Mouse (Mus musculus): ENCODE data around the gene Tmsb10. TPM values are rescaled to one million over a fixed set of nuclear protein-coding genes. Genes with fewer than 3 reads are reported as not detected.
A peak's percentile ranks its signal among the peaks of the same experiment; 100 is the strongest.

Tmsb10 gene
- polyA plus RNA-seq (2014; fragmentation: Nextera tagmentation; extraction: Ambion mirVana): 4,880 and 5,654 TPM in 2 replicates

DNA sequence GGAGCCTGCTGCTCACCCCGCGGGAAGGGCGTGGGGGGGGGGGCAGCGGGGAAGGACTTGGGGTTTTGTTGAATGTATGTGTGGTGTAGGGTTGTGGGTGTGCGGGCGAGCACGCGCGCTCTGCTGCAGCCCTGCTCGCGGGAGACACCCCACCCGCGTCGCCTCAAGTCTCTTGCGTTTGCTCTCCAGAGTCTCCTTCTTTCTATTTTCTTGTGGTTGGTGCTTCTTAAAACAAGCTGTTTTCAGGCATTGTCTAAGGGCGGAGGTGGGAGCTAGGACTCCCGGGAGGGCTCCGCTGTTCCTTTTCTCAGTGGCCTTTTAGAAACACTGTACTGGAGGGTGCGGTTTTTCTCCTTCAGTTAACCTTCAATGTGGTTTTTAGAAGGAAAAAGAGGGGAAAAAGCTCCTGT is at the start of gene Tmsb10:
Gene Tmsb10, minus strand, starts transcription at position 87 of the 410 bp plus-strand sequence.
- peak; percentile 78 for ATAC-seq (ENCODE audit: low read depth)
- H3K36me3 ChIP-seq (ENCODE audit: control insufficient read depth, insufficient read depth, low read length): no peaks in the 10 kb centered on the region
- H3K4me3 ChIP-seq (ENCODE audit: low read depth, low read length): peak within 1 kb of the TSS; percentile 75
- no peaks in the 10 kb centered on the region for H3K27me3 ChIP-seq (ENCODE audit: control insufficient read depth, insufficient read depth, low read length)
- H3K4me1 ChIP-seq (ENCODE audit: control insufficient read depth, insufficient read depth, low read length): peaks cover 13% of the 10 kb centered on the region
- H3K27ac ChIP-seq (ENCODE audit: low read depth, low read length): peak within 1 kb of the TSS; percentile 92
- no peaks in the 10 kb centered on the region for H3K9me3 ChIP-seq (ENCODE audit: control insufficient read depth, low read length)
- WGBS: under 1% methylated on average over 18 of the region's 19 CpGs
- H3K4me2 ChIP-seq (ENCODE audit: low read depth, low read length): peak within 1 kb of the TSS; percentile 79
- H3K9ac ChIP-seq (replicated peaks; ENCODE audit: low read depth, low read length): peak within 1 kb of the TSS; percentile 98

DNA sequence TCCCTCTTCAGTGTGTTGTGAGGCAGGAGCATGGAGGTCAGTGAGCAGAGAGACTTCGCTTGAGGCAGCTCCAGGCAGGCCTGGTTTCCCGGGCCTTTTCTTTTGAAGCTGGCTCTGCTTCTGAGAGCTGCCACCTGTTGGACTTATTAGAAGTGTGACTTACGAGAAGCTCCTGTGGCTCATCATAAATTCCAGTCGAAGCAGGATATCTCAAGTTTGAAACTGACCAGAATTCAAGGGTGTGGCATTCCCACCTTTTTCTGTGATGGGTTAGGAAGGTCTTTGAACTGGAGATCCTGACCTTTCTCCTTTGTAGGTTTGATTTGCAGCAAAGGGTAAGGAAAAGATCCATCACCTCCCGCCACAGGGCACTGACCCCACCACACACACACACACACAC is 45.1 kb upstream of the Tmsb10 start:
- no peaks in the 10 kb centered on the region for H3K36me3 ChIP-seq (ENCODE audit: control insufficient read depth, insufficient read depth, low read length)
- no peak overlapping the region for H3K4me2 ChIP-seq (ENCODE audit: low read depth, low read length)
- no peak overlapping the region for H3K27ac ChIP-seq (ENCODE audit: low read depth, low read length)
- H3K9me3 ChIP-seq (ENCODE audit: control insufficient read depth, low read length): no peaks in the 10 kb centered on the region
- 83% methylated on average over 5 of the region's 5 CpGs for WGBS
- no peak for ATAC-seq (ENCODE audit: low read depth)
- no peaks in the 10 kb centered on the region for H3K27me3 ChIP-seq (ENCODE audit: control insufficient read depth, insufficient read depth, low read length)
- H3K4me3 ChIP-seq (ENCODE audit: low read depth, low read length): no peak overlapping the region
- H3K4me1 ChIP-seq (ENCODE audit: control insufficient read depth, insufficient read depth, low read length): no peaks in the 10 kb centered on the region
- no peak overlapping the region for H3K9ac ChIP-seq (replicated peaks; ENCODE audit: low read depth, low read length)

DNA sequence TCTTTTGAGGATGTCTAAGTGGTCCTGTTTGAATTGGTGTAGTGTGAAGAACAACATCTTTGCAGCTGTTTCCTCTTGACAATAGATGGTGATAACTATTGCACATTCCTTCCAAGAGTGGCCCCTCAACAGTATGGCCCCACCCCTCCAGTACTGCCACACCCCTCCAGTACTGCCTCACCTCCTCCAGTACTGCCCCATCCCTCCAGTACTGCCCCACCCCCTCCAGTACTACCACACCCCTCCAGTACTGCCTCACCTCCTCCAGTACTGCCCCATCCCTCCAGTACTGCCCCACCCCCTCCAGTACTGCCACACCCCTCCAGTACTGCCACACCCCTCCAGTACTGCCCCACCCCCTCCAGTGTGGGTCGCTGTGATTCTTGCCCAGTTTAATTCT is 43.8 kb upstream of the Tmsb10 start:
- H3K27me3 ChIP-seq (ENCODE audit: control insufficient read depth, insufficient read depth, low read length): no peaks in the 10 kb centered on the region
- H3K27ac ChIP-seq (ENCODE audit: low read depth, low read length): no peak overlapping the region
- H3K4me3 ChIP-seq (ENCODE audit: low read depth, low read length): no peak overlapping the region
- H3K4me2 ChIP-seq (ENCODE audit: low read depth, low read length): no peak overlapping the region
- no peaks in the 10 kb centered on the region for H3K9me3 ChIP-seq (ENCODE audit: control insufficient read depth, low read length)
- no peaks in the 10 kb centered on the region for H3K4me1 ChIP-seq (ENCODE audit: control insufficient read depth, insufficient read depth, low read length)
- no peaks in the 10 kb centered on the region for H3K36me3 ChIP-seq (ENCODE audit: control insufficient read depth, insufficient read depth, low read length)
- 71% methylated on average over 1 of the region's 1 CpGs for WGBS
- ATAC-seq (ENCODE audit: low read depth): no peak
- H3K9ac ChIP-seq (replicated peaks; ENCODE audit: low read depth, low read length): no peak overlapping the region

DNA sequence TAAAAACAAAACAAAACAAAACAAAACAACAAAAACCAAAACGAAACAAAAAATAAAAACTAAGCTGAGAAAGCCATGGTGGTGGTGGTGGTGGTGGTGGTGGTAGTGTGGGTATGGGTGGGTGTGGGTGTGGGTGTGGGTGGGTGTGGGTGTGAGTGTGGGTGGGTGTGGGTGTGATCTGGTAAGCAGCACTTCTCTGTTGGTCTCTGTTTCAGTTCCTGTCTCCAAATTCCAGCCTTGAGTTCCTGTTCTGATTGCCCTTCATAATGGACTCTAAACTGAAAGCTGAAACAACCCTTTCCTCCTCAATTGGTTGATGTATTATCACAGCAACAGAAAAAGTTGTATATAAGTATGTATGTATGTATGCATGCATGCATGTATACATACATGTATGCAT is 40.3 kb upstream of the Tmsb10 start:
- H3K9me3 ChIP-seq (ENCODE audit: control insufficient read depth, low read length): no peaks in the 10 kb centered on the region
- H3K27me3 ChIP-seq (ENCODE audit: control insufficient read depth, insufficient read depth, low read length): no peaks in the 10 kb centered on the region
- no peak for ATAC-seq (ENCODE audit: low read depth)
- H3K4me1 ChIP-seq (ENCODE audit: control insufficient read depth, insufficient read depth, low read length): no peaks in the 10 kb centered on the region
- no peak overlapping the region for H3K4me3 ChIP-seq (ENCODE audit: low read depth, low read length)
- H3K36me3 ChIP-seq (ENCODE audit: control insufficient read depth, insufficient read depth, low read length): no peaks in the 10 kb centered on the region
- 75% methylated on average over 1 of the region's 1 CpGs for WGBS
- H3K4me2 ChIP-seq (ENCODE audit: low read depth, low read length): no peak overlapping the region
- H3K27ac ChIP-seq (ENCODE audit: low read depth, low read length): no peak overlapping the region
- H3K9ac ChIP-seq (replicated peaks; ENCODE audit: low read depth, low read length): no peak overlapping the region

- ATAC-seq (ENCODE audit: low read depth): no peak
- WGBS: 83% methylated on average over 5 of the region's 5 CpGs
These were observed 35.1 kb upstream of the Tmsb10 start for GRCm38 (mm10) chr6:72993688-72994082.

GRCm38 (mm10) chr6:72993054-72993687 is 34.6 kb upstream of the Tmsb10 start:
- H3K27me3 ChIP-seq (ENCODE audit: control insufficient read depth, insufficient read depth, low read length): no peaks in the 10 kb centered on the region
- no peak overlapping the region for H3K27ac ChIP-seq (ENCODE audit: low read depth, low read length)
- H3K4me2 ChIP-seq (ENCODE audit: low read depth, low read length): no peak overlapping the region
- 79% methylated on average over 8 of the region's 8 CpGs for WGBS
- no peak overlapping the region for H3K4me3 ChIP-seq (ENCODE audit: low read depth, low read length)
- ATAC-seq (ENCODE audit: low read depth): no peak
- no peaks in the 10 kb centered on the region for H3K36me3 ChIP-seq (ENCODE audit: control insufficient read depth, insufficient read depth, low read length)
- no peak overlapping the region for H3K9ac ChIP-seq (replicated peaks; ENCODE audit: low read depth, low read length)
- H3K9me3 ChIP-seq (ENCODE audit: control insufficient read depth, low read length): no peaks in the 10 kb centered on the region
- H3K4me1 ChIP-seq (ENCODE audit: control insufficient read depth, insufficient read depth, low read length): no peaks in the 10 kb centered on the region

More at GRCm38 (mm10) chr6:72993688-72994082, 35.1 kb upstream of the Tmsb10 start:
- H3K36me3 ChIP-seq (ENCODE audit: control insufficient read depth, insufficient read depth, low read length): no peaks in the 10 kb centered on the region
- H3K9ac ChIP-seq (replicated peaks; ENCODE audit: low read depth, low read length): no peak overlapping the region
- H3K27me3 ChIP-seq (ENCODE audit: control insufficient read depth, insufficient read depth, low read length): no peaks in the 10 kb centered on the region
- no peak overlapping the region for H3K27ac ChIP-seq (ENCODE audit: low read depth, low read length)
- H3K4me3 ChIP-seq (ENCODE audit: low read depth, low read length): no peak overlapping the region
- no peaks in the 10 kb centered on the region for H3K4me1 ChIP-seq (ENCODE audit: control insufficient read depth, insufficient read depth, low read length)
- H3K9me3 ChIP-seq (ENCODE audit: control insufficient read depth, low read length): no peaks in the 10 kb centered on the region
- H3K4me2 ChIP-seq (ENCODE audit: low read depth, low read length): no peak overlapping the region

GRCm38 (mm10) chr6:72990206-72990605 is 31.7 kb upstream of the Tmsb10 start:
- 88% methylated on average over 5 of the region's 5 CpGs for whole genome bisulfite sequencing
- H3K9ac ChIP-seq (replicated peaks; ENCODE audit: low read depth, low read length): no peak overlapping the region
- no peaks in the 10 kb centered on the region for H3K4me1 ChIP-seq (ENCODE audit: control insufficient read depth, insufficient read depth, low read length)
- H3K4me2 ChIP-seq (ENCODE audit: low read depth, low read length): no peak overlapping the region
- no peaks in the 10 kb centered on the region for H3K27me3 ChIP-seq (ENCODE audit: control insufficient read depth, insufficient read depth, low read length)
- H3K4me3 ChIP-seq (ENCODE audit: low read depth, low read length): no peak overlapping the region
- H3K9me3 ChIP-seq (ENCODE audit: control insufficient read depth, low read length): no peaks in the 10 kb centered on the region
- no peak for ATAC-seq (ENCODE audit: low read depth)
- no peaks in the 10 kb centered on the region for H3K36me3 ChIP-seq (ENCODE audit: control insufficient read depth, insufficient read depth, low read length)
- H3K27ac ChIP-seq (ENCODE audit: low read depth, low read length): no peak overlapping the region

- Histone ChIP-seq H3K9ac (replicated peaks; ENCODE audit: low read depth, low read length) (no peak overlapping the region), H3K27me3 (ENCODE audit: control insufficient read depth, insufficient read depth, low read length) (no peaks in the 10 kb centered on the region), H3K36me3 (ENCODE audit: control insufficient read depth, insufficient read depth, low read length) (no peaks in the 10 kb centered on the region), H3K9me3 (ENCODE audit: control insufficient read depth, low read length) (no peaks in the 10 kb centered on the region), H3K4me2 (ENCODE audit: low read depth, low read length) (no peak overlapping the region), H3K27ac (ENCODE audit: low read depth, low read length) (no peak overlapping the region), H3K4me3 (ENCODE audit: low read depth, low read length) (no peak overlapping the region), H3K4me1 (ENCODE audit: control insufficient read depth, insufficient read depth, low read length) (no peaks in the 10 kb centered on the region)
- peak; percentile 34; the same call in 1 of the 2 replicates for ATAC-seq (ENCODE audit: low read depth)
- WGBS: 60% methylated on average over 7 of the region's 7 CpGs
These were observed 30.6 kb upstream of the Tmsb10 start for GRCm38 (mm10) chr6:72989028-72989736.

DNA sequence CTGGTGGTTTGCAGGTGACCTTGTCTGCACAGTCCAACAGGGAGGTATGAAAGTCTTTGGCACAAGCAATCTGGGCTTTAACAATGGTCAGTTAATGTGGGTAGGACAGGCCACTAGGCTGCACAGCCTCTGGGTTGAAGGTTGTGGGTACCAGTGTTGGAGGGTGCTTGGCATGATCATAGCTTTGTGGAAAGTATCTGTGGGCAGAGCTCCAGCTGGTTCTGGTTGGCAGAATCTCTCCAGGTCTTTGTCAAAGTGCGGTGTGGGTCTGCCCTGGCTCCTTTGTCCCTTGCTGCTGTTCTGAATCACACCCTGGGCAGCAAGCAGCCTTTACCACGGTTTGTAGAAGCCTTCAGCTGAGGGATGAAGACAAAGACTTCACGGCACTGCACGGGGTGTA is 24.0 kb upstream of the Tmsb10 start:
- Histone ChIP-seq H3K4me3 (ENCODE audit: low read depth, low read length) (no peak overlapping the region), H3K9ac (replicated peaks; ENCODE audit: low read depth, low read length) (no peak overlapping the region), H3K9me3 (ENCODE audit: control insufficient read depth, low read length) (no peaks in the 10 kb centered on the region), H3K27ac (ENCODE audit: low read depth, low read length) (no peak overlapping the region), H3K4me1 (ENCODE audit: control insufficient read depth, insufficient read depth, low read length) (no peaks in the 10 kb centered on the region), H3K27me3 (ENCODE audit: control insufficient read depth, insufficient read depth, low read length) (no peaks in the 10 kb centered on the region), H3K36me3 (ENCODE audit: control insufficient read depth, insufficient read depth, low read length) (no peaks in the 10 kb centered on the region), H3K4me2 (ENCODE audit: low read depth, low read length) (no peak overlapping the region)
- WGBS: 77% methylated on average over 4 of the region's 4 CpGs
- ATAC-seq (ENCODE audit: low read depth): no peak
